Mouse (Mus musculus): ENCODE measurements around the gene Dpep1. TPM values are rescaled to one million over a fixed set of nuclear protein-coding genes. Genes with fewer than 3 reads are reported as not detected.

Gene Dpep1
- polyA plus RNA-seq, 1 experiment from 2014 or later, result 29.4 TPM

- ATAC-seq (replicated peaks; ENCODE audit: low FRiP score, low read depth) (no peak), DNase-seq (ENCODE audit: low spot score) (no peak)
- Histone ChIP-seq H3K9ac (ENCODE audit: low read depth, low read length) (no peak overlapping the region), H3K4me3 (replicated peaks; ENCODE audit: low read depth, low read length) (no peak overlapping the region), H3K4me1 (replicated peaks; ENCODE audit: insufficient read depth, low read length) (no peaks in the 10 kb centered on the region), H3K4me2 (ENCODE audit: low read length) (no peak overlapping the region), H3K27me3 (ENCODE audit: insufficient read depth, low read length) (no peaks in the 10 kb centered on the region), H3K27ac (no peak overlapping the region), H3K9me3 (replicated peaks; ENCODE audit: low read length) (no peaks in the 10 kb centered on the region), H3K36me3 (ENCODE audit: insufficient read depth, low read length) (peaks cover 30% of the 10 kb centered on the region)
- TF ChIP-seq CTCF (IDR thresholded peaks at IDR 0.05; ENCODE audit: low read depth), result no peak
- WGBS, result 75% methylated on average over 7 of the region's 7 CpGs
Observed at GRCm38 (mm10) chr8:123242107-123242923, 56.3 kb downstream of the Dpep1 start.

GRCm38 (mm10) chr8:123243053-123243452 lies 57.0 kb downstream of the Dpep1 start:
- 73% methylated on average over 11 of the region's 11 CpGs for WGBS
- peak; percentile 38; the same call in 1 of the 2 replicates for TF ChIP-seq CTCF (IDR thresholded peaks at IDR 0.05; ENCODE audit: low read depth)
- Histone ChIP-seq H3K4me2 (ENCODE audit: low read length) (no peak overlapping the region), H3K4me1 (replicated peaks; ENCODE audit: insufficient read depth, low read length) (no peaks in the 10 kb centered on the region), H3K27me3 (ENCODE audit: insufficient read depth, low read length) (no peaks in the 10 kb centered on the region), H3K36me3 (ENCODE audit: insufficient read depth, low read length) (peaks cover 37% of the 10 kb centered on the region), H3K4me3 (replicated peaks; ENCODE audit: low read depth, low read length) (no peak overlapping the region), H3K9me3 (replicated peaks; ENCODE audit: low read length) (no peaks in the 10 kb centered on the region), H3K9ac (ENCODE audit: low read depth, low read length) (no peak overlapping the region), H3K27ac (no peak overlapping the region)
- DNase-seq (ENCODE audit: low spot score) (no peak), ATAC-seq (replicated peaks; ENCODE audit: low FRiP score, low read depth) (no peak)

- Histone ChIP-seq H3K4me1 (replicated peaks; ENCODE audit: insufficient read depth, low read length) (no peaks in the 10 kb centered on the region), H3K4me3 (replicated peaks; ENCODE audit: low read depth, low read length) (no peak overlapping the region), H3K9ac (ENCODE audit: low read depth, low read length) (no peak overlapping the region), H3K4me2 (ENCODE audit: low read length) (no peak overlapping the region), H3K9me3 (replicated peaks; ENCODE audit: low read length) (no peaks in the 10 kb centered on the region), H3K27me3 (ENCODE audit: insufficient read depth, low read length) (no peaks in the 10 kb centered on the region), H3K36me3 (ENCODE audit: insufficient read depth, low read length) (peaks cover 47% of the 10 kb centered on the region), H3K27ac (no peak overlapping the region)
- TF ChIP-seq CTCF (IDR thresholded peaks at IDR 0.05; ENCODE audit: low read depth), result no peak
- DNase-seq (ENCODE audit: low spot score) (no peak), ATAC-seq (replicated peaks; ENCODE audit: low FRiP score, low read depth) (0 out of 2 replicates have a peak, but pooled peaks have one; percentile 41)
- 88% methylated on average over 4 of the region's 4 CpGs for WGBS
Observed at GRCm38 (mm10) chr8:123244382-123244781, 58.3 kb downstream of the Dpep1 start.

- H3K9ac ChIP-seq (ENCODE audit: low read depth, low read length), result no peak overlapping the region
- no peak for ATAC-seq (replicated peaks; ENCODE audit: low FRiP score, low read depth)
- 86% methylated on average over 12 of the region's 12 CpGs for WGBS
- H3K36me3 ChIP-seq (ENCODE audit: insufficient read depth, low read length), result peaks cover 56% of the 10 kb centered on the region
- H3K4me1 ChIP-seq (replicated peaks; ENCODE audit: insufficient read depth, low read length), result no peaks in the 10 kb centered on the region
- no peak overlapping the region for H3K4me3 ChIP-seq (replicated peaks; ENCODE audit: low read depth, low read length)
- H3K9me3 ChIP-seq (replicated peaks; ENCODE audit: low read length), result no peaks in the 10 kb centered on the region
- no peak overlapping the region for H3K27ac ChIP-seq
- H3K27me3 ChIP-seq (ENCODE audit: insufficient read depth, low read length), result no peaks in the 10 kb centered on the region
- no peak for DNase-seq (ENCODE audit: low spot score)
- no peak for TF ChIP-seq CTCF (IDR thresholded peaks at IDR 0.05; ENCODE audit: low read depth)
- no peak overlapping the region for H3K4me2 ChIP-seq (ENCODE audit: low read length)
Observed at GRCm38 (mm10) chr8:123245543-123245942, 59.5 kb downstream of the Dpep1 start.

- H3K36me3 ChIP-seq (ENCODE audit: insufficient read depth, low read length), result peaks cover 62% of the 10 kb centered on the region
Observed at GRCm38 (mm10) chr8:123247748-123248147, 61.7 kb downstream of the Dpep1 start.

GRCm38 (mm10) chr8:123248596-123248995 lies 62.6 kb downstream of the Dpep1 start:
- no peak for DNase-seq (ENCODE audit: low spot score)
- 91% methylated on average over 8 of the region's 8 CpGs for WGBS
- Histone ChIP-seq H3K9ac (ENCODE audit: low read depth, low read length) (no peak overlapping the region), H3K4me3 (replicated peaks; ENCODE audit: low read depth, low read length) (no peak overlapping the region), H3K27ac (no peak overlapping the region), H3K27me3 (ENCODE audit: insufficient read depth, low read length) (no peaks in the 10 kb centered on the region), H3K4me1 (replicated peaks; ENCODE audit: insufficient read depth, low read length) (peaks cover 7% of the 10 kb centered on the region; the same call in 1 of the 2 replicates), H3K9me3 (replicated peaks; ENCODE audit: low read length) (no peaks in the 10 kb centered on the region), H3K36me3 (ENCODE audit: insufficient read depth, low read length) (peaks cover 57% of the 10 kb centered on the region), H3K4me2 (ENCODE audit: low read length) (no peak overlapping the region)
- TF ChIP-seq CTCF (IDR thresholded peaks at IDR 0.05; ENCODE audit: low read depth), result no peak
- ATAC-seq (replicated peaks; ENCODE audit: low FRiP score, low read depth), result no peak

More at GRCm38 (mm10) chr8:123247748-123248147, 61.7 kb downstream of the Dpep1 start:
- H3K4me3 ChIP-seq (replicated peaks; ENCODE audit: low read depth, low read length), result no peak overlapping the region
- no peaks in the 10 kb centered on the region for H3K27me3 ChIP-seq (ENCODE audit: insufficient read depth, low read length)
- no peak for DNase-seq (ENCODE audit: low spot score)
- H3K9ac ChIP-seq (ENCODE audit: low read depth, low read length), result no peak overlapping the region
- ATAC-seq (replicated peaks; ENCODE audit: low FRiP score, low read depth), result no peak
- peaks cover 3% of the 10 kb centered on the region; the same call in 1 of the 2 replicates for H3K4me1 ChIP-seq (replicated peaks; ENCODE audit: insufficient read depth, low read length)
- WGBS, result 91% methylated on average over 6 of the region's 6 CpGs
- H3K27ac ChIP-seq, result no peak overlapping the region
- no peak for TF ChIP-seq CTCF (IDR thresholded peaks at IDR 0.05; ENCODE audit: low read depth)
- no peak overlapping the region for H3K4me2 ChIP-seq (ENCODE audit: low read length)
- H3K9me3 ChIP-seq (replicated peaks; ENCODE audit: low read length), result no peaks in the 10 kb centered on the region
